Mouse (Mus musculus) heart, postnatal 0 days (tissue): ENCODE measurements around the gene Pla2g10.

ENCODE experiments used
- CTCF ChIP-seq: IDR thresholded peaks from 2 replicates; pipeline ENCODE4 v1.5.1; 2016; ENCODE audit warnings: antibody characterized with exemption, control low read depth, low read depth
- EP300 ChIP-seq: IDR thresholded peaks from 2 replicates; pipeline ENCODE4 v1.6.1; 2016; ENCODE audit warnings: antibody characterized with exemption, low read depth

DNA sequence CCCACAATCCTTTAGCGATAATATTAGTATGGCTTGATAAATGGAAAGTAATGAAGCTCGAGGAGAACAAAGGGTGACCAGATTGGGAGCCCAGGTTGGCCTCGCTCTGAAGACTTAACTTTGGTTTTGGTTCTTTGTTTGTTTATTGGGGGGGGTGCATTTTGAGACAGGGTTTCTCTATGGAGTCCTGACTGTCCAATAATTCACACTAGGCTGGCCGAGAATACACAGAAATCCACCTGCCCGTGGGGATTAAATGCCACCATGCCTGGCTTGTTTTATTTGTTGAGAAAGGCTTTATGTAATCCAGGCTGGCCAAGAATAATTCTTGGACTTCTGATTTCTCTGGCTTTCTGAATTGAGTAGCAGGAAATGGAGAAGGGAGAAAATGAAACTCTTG lies 57.7 kb downstream of the Pla2g10 start:
- TF ChIP-seq CTCF (no peak), EP300 (no peak)
